Mouse (Mus musculus) c-Kit-negative CD71-positive TER-119-positive erythroid progenitor cells, embryonic 14.5 days (primary cell): Measurements from ENCODE around the gene Mybph.
A peak's percentile ranks its signal among the peaks of the same experiment; 100 is the strongest.

ENCODE experiments used
- DNase-seq: peaks from one replicate; pipeline ENCODE4 v3.0.0-alpha.2; 2013; ENCODE audit warnings: low read depth, low spot score

The Mybph gene

GRCm38 (mm10) chr1:134193126-134193525 lies at the start of gene Mybph:
Mybph (plus strand) TSS chr1:134193448.
- DNase-seq = no peak

- no peak for DNase-seq
Measured at GRCm38 (mm10) chr1:134146066-134146465, 47.2 kb upstream of the Mybph start.

GRCm38 (mm10) chr1:134150076-134150475 lies 43.2 kb upstream of the Mybph start:
- no peak for DNase-seq

- DNase-seq = no peak
Measured at GRCm38 (mm10) chr1:134150745-134151144, 42.5 kb upstream of the Mybph start.

- DNase-seq = peak; percentile 62
Measured at GRCm38 (mm10) chr1:134151655-134152412, 41.4 kb upstream of the Mybph start.

GRCm38 (mm10) chr1:134152626-134153590 lies 40.3 kb upstream of the Mybph start:
- no peak for DNase-seq

GRCm38 (mm10) chr1:134154121-134154520 lies 39.1 kb upstream of the Mybph start:
- DNase-seq = no peak

GRCm38 (mm10) chr1:134154655-134155054 lies 38.6 kb upstream of the Mybph start:
- no peak for DNase-seq

- DNase-seq = no peak
Measured at GRCm38 (mm10) chr1:134160404-134160803, 32.8 kb upstream of the Mybph start.

GRCm38 (mm10) chr1:134161399-134161798 lies 31.8 kb upstream of the Mybph start:
- DNase-seq = no peak

- no peak for DNase-seq
Measured at GRCm38 (mm10) chr1:134162510-134163225, 30.6 kb upstream of the Mybph start.

- DNase-seq = no peak
Measured at GRCm38 (mm10) chr1:134163476-134163875, 29.8 kb upstream of the Mybph start.

- DNase-seq = no peak
Measured at GRCm38 (mm10) chr1:134164454-134164853, 28.8 kb upstream of the Mybph start.

- DNase-seq = no peak
Measured at GRCm38 (mm10) chr1:134166547-134166946, 26.7 kb upstream of the Mybph start.

GRCm38 (mm10) chr1:134167416-134168305 lies 25.6 kb upstream of the Mybph start:
- no peak for DNase-seq

- DNase-seq = no peak
Measured at GRCm38 (mm10) chr1:134168567-134168966, 24.7 kb upstream of the Mybph start.

GRCm38 (mm10) chr1:134168985-134169697 lies 24.1 kb upstream of the Mybph start:
- DNase-seq = no peak

- no peak for DNase-seq
Measured at GRCm38 (mm10) chr1:134173081-134173480, 20.2 kb upstream of the Mybph start.

- DNase-seq = no peak
Measured at GRCm38 (mm10) chr1:134177976-134178375, 15.3 kb upstream of the Mybph start.

- DNase-seq = no peak
Measured at GRCm38 (mm10) chr1:134182025-134182424, 11.2 kb upstream of the Mybph start, which contains the start of gene Chil1. Chil1 (plus strand) TSS chr1:134182176.
